24 mouse cellular contexts compared by ENCODE assay signal in genomic region chr3:98550215-98550614, GRCm38 (mm10). TPM values are rescaled to one million over a fixed set of nuclear protein-coding genes. Genes with fewer than 3 reads are reported as not detected.
A peak's percentile ranks its signal among the peaks of the same experiment; 100 is the strongest.
DNase-seq lines count a peak whose midpoint lies in the region; ATAC-seq and TF ChIP-seq lines count a peak whose summit lies in the region.
"Not testable (repeated sequence)": the region's sequence is repeated elsewhere in the genome, so short reads cannot be mapped to it uniquely, and the experiment has no call there.
"Had no signal": no experiment of that assay in that cellular context is flagged by ENCODE, and none has a peak within 500 bp of the region (broad histone marks: within the 10 kb centered on the region; RNA-seq: fewer than 3 reads in every experiment).

No protein-coding gene starts in this region.

- POLR2A ChIA-PET in Patski (lab: Charles Lee): not testable (repeated sequence)

- H3K4me3 ChIP-seq in forebrain, embryonic 16.5 days (replicated peaks; ENCODE audit: low read length); hindbrain, embryonic 12.5 days; kidney, embryonic 14.5 days (ENCODE audit: low read length); liver, embryonic 13.5 days (replicated peaks); midbrain, embryonic 16.5 days (ENCODE audit: low read depth, low read length); neural tube, embryonic 15.5 days (replicated peaks): not testable (repeated sequence)

- H3K27me3 ChIP-seq in Patski; forebrain, embryonic 16.5 days (replicated peaks; ENCODE audit: control insufficient read depth, insufficient read depth, low read length); hindbrain, embryonic 12.5 days; kidney, embryonic 14.5 days (ENCODE audit: control insufficient read depth, insufficient read depth, low read length); liver, embryonic 13.5 days; midbrain, embryonic 16.5 days (ENCODE audit: control insufficient read depth, insufficient read depth, low read depth, low read length); neural tube, embryonic 15.5 days (replicated peaks): not testable (repeated sequence)

- not testable (repeated sequence) for H3K4me1 ChIP-seq in forebrain, embryonic 16.5 days (replicated peaks; ENCODE audit: control insufficient read depth, insufficient read depth, low read length); hindbrain, embryonic 12.5 days; kidney, embryonic 14.5 days (ENCODE audit: control insufficient read depth, insufficient read depth, low read length); liver, embryonic 13.5 days (replicated peaks); midbrain, embryonic 16.5 days (ENCODE audit: control insufficient read depth, insufficient read depth, low read length); neural tube, embryonic 15.5 days

- H3K27ac ChIP-seq in forebrain, embryonic 16.5 days (ENCODE audit: low read length); hindbrain, embryonic 12.5 days; kidney, embryonic 14.5 days (ENCODE audit: low read depth, low read length); liver, embryonic 13.5 days; midbrain, embryonic 16.5 days (ENCODE audit: low read length); neural tube, embryonic 15.5 days (replicated peaks): not testable (repeated sequence)

- TF ChIP-seq CTCF in Patski (IDR thresholded peaks at IDR 0.05): not testable (repeated sequence)

- not testable (repeated sequence) for H3K9me3 ChIP-seq in forebrain, embryonic 16.5 days (ENCODE audit: control insufficient read depth, low read length); hindbrain, embryonic 12.5 days (replicated peaks); kidney, embryonic 14.5 days (ENCODE audit: control insufficient read depth, low read length); liver, embryonic 13.5 days (replicated peaks); midbrain, embryonic 16.5 days (replicated peaks; ENCODE audit: control insufficient read depth, low read length, poor library complexity, severe bottlenecking); neural tube, embryonic 15.5 days (replicated peaks)

- in situ Hi-C loops in Patski (cut with MboI; ENCODE audit: low pct_unique_long_range_greater_than_20kb): not testable (repeated sequence)

- H3K9ac ChIP-seq in forebrain, embryonic 16.5 days (replicated peaks; ENCODE audit: low read depth, low read length); hindbrain, embryonic 12.5 days; kidney, embryonic 14.5 days (ENCODE audit: low read depth, low read length); liver, embryonic 13.5 days; midbrain, embryonic 16.5 days (ENCODE audit: low read depth, low read length); neural tube, embryonic 15.5 days (replicated peaks): not testable (repeated sequence)

- not testable (repeated sequence) for H3K36me3 ChIP-seq in forebrain, embryonic 16.5 days (ENCODE audit: control insufficient read depth, insufficient read depth); hindbrain, embryonic 12.5 days; kidney, embryonic 14.5 days (ENCODE audit: control insufficient read depth, insufficient read depth, low read length); liver, embryonic 13.5 days; midbrain, embryonic 16.5 days (ENCODE audit: control insufficient read depth, insufficient read depth, low read length); neural tube, embryonic 15.5 days

- peak; percentile 68 for ATAC-seq in Patski
- peak; percentile 50; the same call in 1 of the 2 replicates for ATAC-seq in forebrain, embryonic 16.5 days
- ATAC-seq in hindbrain, embryonic 12.5 days (ENCODE audit: low FRiP score): peak; percentile 43; the same call in 1 of the 2 replicates
- ATAC-seq in kidney, embryonic 14.5 days (ENCODE audit: low FRiP score, low TSS enrichment): peak; percentile 41; the same call in 1 of the 2 replicates
- peak; percentile 53; the same call in 1 of the 2 replicates for ATAC-seq in liver, embryonic 13.5 days (ENCODE audit: low read depth)
- ATAC-seq in megakaryocyte-erythroid progenitor cell, adult 5-6 weeks (replicated peaks; ENCODE audit: low FRiP score, low TSS enrichment, poor library complexity, severe bottlenecking): peak; percentile 80
- ATAC-seq in midbrain, embryonic 16.5 days: peak; percentile 42; the same call in 1 of the 2 replicates
- peak; percentile 74; the same call in 1 of the 2 replicates for ATAC-seq in neural tube, embryonic 15.5 days (ENCODE audit: low FRiP score)

- DNase-seq in Patski (ENCODE audit: low read depth, low spot score); liver, embryonic 13.5 days: not testable (repeated sequence)

- CTCF ChIA-PET in Patski (lab: Charles Lee): not testable (repeated sequence)

- WGBS in forebrain, embryonic 16.5 days: no CpG with 5 or more reads among the region's 2 CpGs
- no CpG with 5 or more reads among the region's 2 CpGs for WGBS in hindbrain, embryonic 12.5 days
- WGBS in kidney, embryonic 14.5 days: no CpG with 5 or more reads among the region's 2 CpGs
- no CpG with 5 or more reads among the region's 2 CpGs for WGBS in liver, embryonic 13.5 days (ENCODE audit: insufficient replicate concordance)
- WGBS in midbrain, embryonic 16.5 days: no CpG with 5 or more reads among the region's 2 CpGs
- WGBS in neural tube, embryonic 15.5 days: no CpG with 5 or more reads among the region's 2 CpGs

- H3K4me2 ChIP-seq in forebrain, embryonic 16.5 days (ENCODE audit: low read length); hindbrain, embryonic 12.5 days (replicated peaks); kidney, embryonic 14.5 days (replicated peaks; ENCODE audit: low read depth, low read length); liver, embryonic 13.5 days; midbrain, embryonic 16.5 days (ENCODE audit: low read length); neural tube, embryonic 15.5 days: not testable (repeated sequence)

RNA-seq across cellular contexts. Expression of gene Gm10681, which starts 38.4 kb away (rescaled TPM):
- 0.08 TPM for polyA plus RNA-seq in Patski (2021)
- not detected in 2 replicates for polyA plus RNA-seq in forebrain, embryonic 16.5 days (2015; fragmentation: Nextera tagmentation; extraction: Ambion mirVana)
- polyA plus RNA-seq in hindbrain, embryonic 12.5 days (2016; fragmentation: Nextera tagmentation; extraction: Ambion mirVana): not detected in 2 replicates
- 7.7 and 16.8 TPM in 2 replicates for polyA plus RNA-seq in kidney, embryonic 14.5 days (2014; fragmentation: Nextera tagmentation; extraction: Ambion mirVana)
- polyA plus RNA-seq in liver, embryonic 13.5 days (2015; fragmentation: Nextera tagmentation; extraction: Ambion mirVana): 0.17 and 0.31 TPM in 2 replicates
- not detected in 2 replicates for total RNA-seq in megakaryocyte-erythroid progenitor cell, adult 5-6 weeks (2014; fragmentation: Nextera tagmentation)
- total RNA-seq in megakaryocyte-erythroid progenitor cell, adult 5-6 weeks (2017): not detected in 2 replicates
- not detected in 2 replicates for polyA plus RNA-seq in midbrain, embryonic 16.5 days (2015; fragmentation: Nextera tagmentation; extraction: Ambion mirVana)
- 0.12 TPM in 1 of 2 replicates, not detected in the other for polyA plus RNA-seq in neural tube, embryonic 15.5 days (2015; fragmentation: Nextera tagmentation; extraction: Ambion mirVana)
- total RNA-seq: gastrocnemius, postnatal 25 days; heart, adult 2 months; heart, postnatal 25 days; layer of hippocampus, adult 18-20 months; layer of hippocampus, postnatal 14 days; left cerebral cortex, adult 8-10 months; left cerebral cortex, postnatal 4 days had no signal
- polyA plus RNA-seq: cerebellum, adult 2 months; embryonic facial prominence, embryonic 14.5 days; forebrain, embryonic 14.5 days; heart, adult 2 months; heart, embryonic 13.5 days; limb, embryonic 15.5 days; lung, embryonic 14.5 days; myocyte; urinary bladder, adult 2 months had no signal

RNA-seq across cellular contexts. Expression of gene Hsd3b4, which starts 39.9 kb away (rescaled TPM):
- polyA plus RNA-seq in Patski (2021): 0.08 TPM
- not detected in 2 replicates for polyA plus RNA-seq in forebrain, embryonic 16.5 days (2015; fragmentation: Nextera tagmentation; extraction: Ambion mirVana)
- not detected in 2 replicates for polyA plus RNA-seq in hindbrain, embryonic 12.5 days (2016; fragmentation: Nextera tagmentation; extraction: Ambion mirVana)
- polyA plus RNA-seq in kidney, embryonic 14.5 days (2014; fragmentation: Nextera tagmentation; extraction: Ambion mirVana): 7.7 and 9.1 TPM in 2 replicates
- 0.17 and 0.31 TPM in 2 replicates for polyA plus RNA-seq in liver, embryonic 13.5 days (2015; fragmentation: Nextera tagmentation; extraction: Ambion mirVana)
- total RNA-seq in megakaryocyte-erythroid progenitor cell, adult 5-6 weeks (2014; fragmentation: Nextera tagmentation): not detected in 2 replicates
- total RNA-seq in megakaryocyte-erythroid progenitor cell, adult 5-6 weeks (2017): not detected in 2 replicates
- polyA plus RNA-seq in midbrain, embryonic 16.5 days (2015; fragmentation: Nextera tagmentation; extraction: Ambion mirVana): not detected in 2 replicates
- not detected in 2 replicates for polyA plus RNA-seq in neural tube, embryonic 15.5 days (2015; fragmentation: Nextera tagmentation; extraction: Ambion mirVana)
- total RNA-seq: adrenal gland, postnatal 10 days; gastrocnemius, postnatal 25 days; heart, adult 2 months; heart, postnatal 25 days; layer of hippocampus, adult 18-20 months; layer of hippocampus, postnatal 14 days; left cerebral cortex, adult 8-10 months; left cerebral cortex, postnatal 4 days had no signal
- polyA plus RNA-seq: cerebellum, adult 2 months; embryonic facial prominence, embryonic 14.5 days; forebrain, embryonic 14.5 days; heart, adult 2 months; heart, embryonic 13.5 days; limb, embryonic 15.5 days; lung, embryonic 14.5 days; myocyte; urinary bladder, adult 2 months had no signal
